Comparison of ENCODE assay signal across 22 mouse cellular contexts in the genomic region with DNA sequence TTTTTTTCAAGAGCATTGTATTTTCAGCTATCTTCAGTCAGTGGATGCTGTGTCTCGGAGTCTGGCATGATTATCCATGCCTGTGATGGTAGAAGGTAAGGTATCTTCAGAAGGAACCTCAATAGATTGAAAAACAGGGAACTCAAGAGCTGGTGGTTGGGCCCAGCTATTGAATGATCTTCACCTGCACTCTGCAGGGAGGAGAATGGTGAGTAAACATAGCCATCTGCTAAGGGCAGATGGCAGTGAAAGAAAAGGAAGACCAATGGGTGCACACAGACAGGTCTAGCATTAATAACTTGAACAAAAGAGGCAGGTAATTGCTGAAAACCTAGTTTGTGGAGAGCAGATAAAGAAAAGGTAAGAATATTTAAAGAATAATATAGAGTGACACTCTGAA.
DNase-seq lines count a peak whose midpoint lies in the region; ATAC-seq lines count a peak whose summit lies in the region.
"Had no signal": no experiment of that assay in that cellular context is flagged by ENCODE, and none has a peak within 500 bp of the region (broad histone marks: within the 10 kb centered on the region; RNA-seq: fewer than 3 reads in every experiment).

No protein-coding gene starts in this region.

- no peak for DNase-seq in cerebellum, postnatal 4 days (ENCODE audit: low spot score in 2 of 2)
- peak; percentile 79 for DNase-seq in brain, adult 2 months (ENCODE audit: low read depth, low spot score)
- peak; percentile 16 for DNase-seq in cerebellum, adult 8-10 months
- DNase-seq in cerebellum, postnatal 25 days: peak; percentile 41 to 56
- no peak for DNase-seq in gastrocnemius, postnatal 36 days
- no peak for DNase-seq in c-Kit-positive CD71-positive TER-119-positive erythroid progenitor cells, embryonic 14.5 days (ENCODE audit: low spot score)
- DNase-seq in MN1 (ENCODE audit: low spot score): no peak
- DNase-seq: adrenal gland, postnatal 10 days; adrenal gland, postnatal 36 days; forebrain, postnatal 0 days; gastrocnemius, adult 2 months; gastrocnemius, postnatal 14 days; heart, adult 18-20 months; heart, postnatal 14 days; heart, postnatal 4 days; kidney, adult 18-20 months had no signal

- intact Hi-C loops in gastrocnemius, postnatal 36 days (cut with DNase I): no loop called here

- peak; percentile 83 for ATAC-seq in cerebellum, adult (ENCODE audit: insufficient number of reproducible peaks, low FRiP score, low TSS enrichment)
- ATAC-seq: forebrain, embryonic 14.5 days; forebrain, postnatal 0 days; hindbrain, postnatal 0 days; inflammation-experienced regulatory T-cells, adult 6 months; intestine, embryonic 16.5 days; Patski had no signal

Comparison
In these comparisons a context has a peak if more than half of its experiments do, and no peak if none do; other contexts are left out.
1. DNase-seq: peak in brain, adult 2 months (single experiment), cerebellum, adult 8-10 months (single experiment) and cerebellum, postnatal 25 days (2 of 2); none in cerebellum, postnatal 4 days (0 of 2), gastrocnemius, postnatal 36 days (0 of 2), c-Kit-positive CD71-positive TER-119-positive erythroid progenitor cells, embryonic 14.5 days (single experiment) and MN1 (single experiment).